Mouse (Mus musculus) yolk sac, embryonic 10.5 days (tissue): ENCODE measurements around the gene March10.

Experiments
- DNase-seq: peaks from one replicate; pipeline ENCODE4 v3.0.0-alpha.2; 2017; ENCODE audit warnings: low spot score

The March10 gene

GRCm38 (mm10) chr11:105465488-105465887 lies 9.0 kb upstream of the March10 start:
- no peak for DNase-seq

GRCm38 (mm10) chr11:105464430-105464967 lies 8.0 kb upstream of the March10 start:
- no peak for DNase-seq

GRCm38 (mm10) chr11:105459900-105460299 lies 3.4 kb upstream of the March10 start:
- DNase-seq = no peak

GRCm38 (mm10) chr11:105457041-105457440 lies 506 bp upstream of the March10 start:
- DNase-seq = no peak

- no peak for DNase-seq
Measured at GRCm38 (mm10) chr11:105455118-105455517, 1.4 kb downstream of the March10 start.

- no peak for DNase-seq
Measured at GRCm38 (mm10) chr11:105453084-105453483, 3.5 kb downstream of the March10 start.

GRCm38 (mm10) chr11:105452504-105452903 lies 4.0 kb downstream of the March10 start:
- no peak for DNase-seq

- no peak for DNase-seq
Measured at GRCm38 (mm10) chr11:105451553-105452135, 4.9 kb downstream of the March10 start.

- no peak for DNase-seq
Measured at GRCm38 (mm10) chr11:105449581-105450315, 6.8 kb downstream of the March10 start.

- DNase-seq = no peak
Measured at GRCm38 (mm10) chr11:105447661-105448060, 8.9 kb downstream of the March10 start.

- no peak for DNase-seq
Measured at GRCm38 (mm10) chr11:105446221-105446620, 10.3 kb downstream of the March10 start.

GRCm38 (mm10) chr11:105445741-105446140 lies 10.8 kb downstream of the March10 start:
- no peak for DNase-seq

GRCm38 (mm10) chr11:105444929-105445328 lies 11.6 kb downstream of the March10 start:
- no peak for DNase-seq

- no peak for DNase-seq
Measured at GRCm38 (mm10) chr11:105443505-105443904, 13.0 kb downstream of the March10 start.

GRCm38 (mm10) chr11:105439796-105440195 lies 16.7 kb downstream of the March10 start:
- DNase-seq = no peak

GRCm38 (mm10) chr11:105438907-105439306 lies 17.6 kb downstream of the March10 start:
- DNase-seq = no peak

GRCm38 (mm10) chr11:105426441-105426840 lies 30.1 kb downstream of the March10 start:
- no peak for DNase-seq

- no peak for DNase-seq
Measured at GRCm38 (mm10) chr11:105424643-105425042, 31.9 kb downstream of the March10 start.

- no peak for DNase-seq
Measured at GRCm38 (mm10) chr11:105420671-105421450, 35.7 kb downstream of the March10 start.

GRCm38 (mm10) chr11:105419946-105420345 lies 36.6 kb downstream of the March10 start:
- no peak for DNase-seq

GRCm38 (mm10) chr11:105414009-105414408 lies 42.5 kb downstream of the March10 start:
- no peak for DNase-seq

- DNase-seq = no peak
Measured at GRCm38 (mm10) chr11:105409408-105409807, 47.1 kb downstream of the March10 start.
